Mouse (Mus musculus) left cerebral cortex, postnatal 14 days (tissue): ENCODE data around the gene Best1. TPM values are rescaled to one million over a fixed set of nuclear protein-coding genes. Genes with fewer than 3 reads are reported as not detected.
A peak's percentile ranks its signal among the peaks of the same experiment; 100 is the strongest.

Experiments
- DNase-seq, 2 experiments: peaks; one replicate each; pipeline ENCODE4 v3.0.0; 2021 to 2022; ENCODE audit warnings: low spot score in 2 of 2, mixed read lengths in 1 of 2
- intact Hi-C: fragments of 180-260 bp; cut with DNase I; formaldehyde crosslinking; loops from one replicate; pipeline ENCODE4 v1.15.1; 2025
- total RNA-seq, 2 experiments: library from RNA; stranded (reverse); gene quantifications; 2 replicates each; pipeline ENCODE4 v1.2.3; 2021

The Best1 gene
- total RNA-seq, 2 experiments from 2014 or later, result 1.1 to 2.1 TPM

GRCm38 (mm10) chr19:10029746-10030145, 28.3 kb upstream of the Best1 start:
- DNase-seq, result no peak
- intact Hi-C loops, result no loop called here

GRCm38 (mm10) chr19:10025169-10025875, 23.9 kb upstream of the Best1 start:
- intact Hi-C loops, result no loop called here
- DNase-seq, result peak; percentile 49 to 55

- intact Hi-C loops, result loop anchor here (5.0 kb wide), 1 partner anchor 106 kb away; no protein-coding TSS in a partner anchor
- no peak for DNase-seq
Observed at GRCm38 (mm10) chr19:10023304-10023758, 21.9 kb upstream of the Best1 start.

GRCm38 (mm10) chr19:10022414-10023303, 21.2 kb upstream of the Best1 start:
- DNase-seq, result peak; percentile 60 to 72
- intact Hi-C loops, result loop anchor here (5.0 kb wide), 1 partner anchor 105 kb away; no protein-coding TSS in a partner anchor

GRCm38 (mm10) chr19:10021981-10022380, 20.5 kb upstream of the Best1 start:
- no peak for DNase-seq
- intact Hi-C loops, result loop anchor here (5.0 kb wide), 1 partner anchor 105 kb away; no protein-coding TSS in a partner anchor

- no peak for DNase-seq
Observed at GRCm38 (mm10) chr19:10019214-10019760, 17.9 kb upstream of the Best1 start.

GRCm38 (mm10) chr19:10018527-10018818, 17.0 kb upstream of the Best1 start:
- intact Hi-C loops, result no loop called here
- DNase-seq, result no peak

More at GRCm38 (mm10) chr19:10019214-10019760, 17.9 kb upstream of the Best1 start:
- intact Hi-C loops, result no loop called here

- DNase-seq, result peak; percentile 69 to 79
- intact Hi-C loops, result no loop called here
Observed at GRCm38 (mm10) chr19:10017637-10018526, 16.4 kb upstream of the Best1 start.

GRCm38 (mm10) chr19:10016151-10016550, 14.7 kb upstream of the Best1 start:
- intact Hi-C loops, result no loop called here
- DNase-seq, result no peak

- no peak for DNase-seq
- intact Hi-C loops, result no loop called here
Observed at GRCm38 (mm10) chr19:10015442-10015841, 14.0 kb upstream of the Best1 start.

- intact Hi-C loops, result no loop called here
- no peak for DNase-seq
Observed at GRCm38 (mm10) chr19:10014824-10015223, 13.4 kb upstream of the Best1 start.

GRCm38 (mm10) chr19:10013913-10014312, 12.5 kb upstream of the Best1 start:
- DNase-seq, result no peak

GRCm38 (mm10) chr19:10013348-10013747, 11.9 kb upstream of the Best1 start:
- DNase-seq, result no peak
- intact Hi-C loops, result no loop called here

More at GRCm38 (mm10) chr19:10013913-10014312, 12.5 kb upstream of the Best1 start:
- intact Hi-C loops, result no loop called here

- DNase-seq, result no peak
- intact Hi-C loops, result no loop called here
Observed at GRCm38 (mm10) chr19:10012827-10013278, 11.4 kb upstream of the Best1 start.

- intact Hi-C loops, result no loop called here
Observed at GRCm38 (mm10) chr19:10011408-10011807, 10.0 kb upstream of the Best1 start.

GRCm38 (mm10) chr19:10003696-10004095, 2.3 kb upstream of the Best1 start:
- DNase-seq, result no peak
- intact Hi-C loops, result loop anchor here (5.0 kb wide), 1 partner anchor 194 kb away; no protein-coding TSS in a partner anchor

More at GRCm38 (mm10) chr19:10011408-10011807, 10.0 kb upstream of the Best1 start:
- DNase-seq, result no peak

GRCm38 (mm10) chr19:10000330-10000729, 1.1 kb downstream of the Best1 start:
- DNase-seq, result peak in 1 of 2 experiments; percentile 70
- intact Hi-C loops, result loop anchor here (2.0 to 5.0 kb wide), 2 partner anchors 34 to 197 kb away; no protein-coding TSS in a partner anchor

GRCm38 (mm10) chr19:9998736-9999486, 2.5 kb downstream of the Best1 start:
- intact Hi-C loops, result no loop called here
- peak; percentile 9 to 58 for DNase-seq
